Mouse (Mus musculus) B cell, adult 62 days (primary cell): Measurements from ENCODE around the gene Gm7682. TPM values are rescaled to one million over a fixed set of nuclear protein-coding genes. Genes with fewer than 3 reads are reported as not detected.

Source experiments
- total RNA-seq: library from RNA; stranded (reverse); gene quantifications from 4 replicates; pipeline ENCODE4 v1.2.4, GENCODE M21; 2023

The Gm7682 gene
- total RNA-seq = not detected in 4 replicates

GRCm38 (mm10) chr5:94445484-94445883 is at the start of gene Gm7682:
Gm7682 (plus strand) TSS chr5:94445784.

Other genes with a start within 250 kb of the Gm7682 start
- gene Gm3106, start 227.8 kb upstream of the Gm7682 start, total RNA-seq = not detected in 4 replicates
- not detected in 4 replicates for gene A430089I19Rik, start 139.0 kb upstream of the Gm7682 start, total RNA-seq
- gene Gm6502, start 131.3 kb upstream of the Gm7682 start, total RNA-seq = not detected in 4 replicates
- gene AA792892, start 106.0 kb upstream of the Gm7682 start, total RNA-seq = 0.28 TPM in 1 of 4 replicates, not detected in the others
- not detected in 4 replicates for gene Gm3139, start 80.5 kb downstream of the Gm7682 start, total RNA-seq
- gene Gm3147, start 170.6 kb downstream of the Gm7682 start, total RNA-seq = not detected in 4 replicates
- not detected in 4 replicates for gene Gm6509, start 178.2 kb downstream of the Gm7682 start, total RNA-seq
- not detected in 4 replicates for gene Gm6205, start 202.6 kb downstream of the Gm7682 start, total RNA-seq